Mouse (Mus musculus) cerebellum, postnatal 36 days (tissue): Measurements from ENCODE around the gene Ulk1.
"Not testable (repeated sequence)": the region's sequence is repeated elsewhere in the genome, so short reads cannot be mapped to it uniquely, and the experiment has no call there.

Experiments used
- DNase-seq, 2 experiments: peaks; one replicate each; pipeline ENCODE4 v3.0.0; 2021 to 2022; ENCODE audit warnings: mixed read lengths in 2 of 2

Gene Ulk1

GRCm38 (mm10) chr5:110804012-110804743, 5.7 kb downstream of the Ulk1 start:
- DNase-seq, result no peak

- no peak for DNase-seq
These were observed 7.1 kb downstream of the Ulk1 start for GRCm38 (mm10) chr5:110802809-110803208.

- peak; percentile 79 to 84 for DNase-seq
These were observed 7.7 kb downstream of the Ulk1 start for GRCm38 (mm10) chr5:110802186-110802585.

GRCm38 (mm10) chr5:110801036-110801624, 8.8 kb downstream of the Ulk1 start:
- DNase-seq, result no peak

- peak; percentile 40 to 41 for DNase-seq
These were observed 12.2 kb downstream of the Ulk1 start for GRCm38 (mm10) chr5:110797696-110798095.

GRCm38 (mm10) chr5:110794363-110794762, 15.5 kb downstream of the Ulk1 start:
- peak in 1 of 2 experiments; percentile 44 for DNase-seq

- DNase-seq, result peak; percentile 37 to 51
These were observed 21.2 kb downstream of the Ulk1 start for GRCm38 (mm10) chr5:110788684-110789083.

- peak; percentile 36 to 45 for DNase-seq
These were observed 23.6 kb downstream of the Ulk1 start for GRCm38 (mm10) chr5:110786081-110786835.

- DNase-seq, result no peak
These were observed 26.7 kb downstream of the Ulk1 start for GRCm38 (mm10) chr5:110783150-110783549.

- no peak for DNase-seq
These were observed 28.2 kb downstream of the Ulk1 start for GRCm38 (mm10) chr5:110781529-110782238.

GRCm38 (mm10) chr5:110780761-110781528, 29.0 kb downstream of the Ulk1 start:
- no peak for DNase-seq

- DNase-seq, result peak; percentile 95
These were observed 29.7 kb downstream of the Ulk1 start, which contains the start of gene Pus1 for GRCm38 (mm10) chr5:110779998-110780760. Gene Pus1 (minus strand): TSS chr5:110780659.

GRCm38 (mm10) chr5:110779276-110779997, 30.5 kb downstream of the Ulk1 start:
- no peak for DNase-seq

- DNase-seq, result no peak
These were observed 31.6 kb downstream of the Ulk1 start for GRCm38 (mm10) chr5:110778263-110778662.

GRCm38 (mm10) chr5:110776141-110776540, 33.8 kb downstream of the Ulk1 start:
- DNase-seq, result no peak

- no peak for DNase-seq
These were observed 35.4 kb downstream of the Ulk1 start for GRCm38 (mm10) chr5:110774511-110774910.

- DNase-seq, result not testable (repeated sequence)
These were observed 37.0 kb downstream of the Ulk1 start for GRCm38 (mm10) chr5:110772945-110773344.

GRCm38 (mm10) chr5:110770448-110771158, 39.3 kb downstream of the Ulk1 start, which contains the start of gene Ep400:
Gene Ep400 (minus strand): TSS chr5:110770717.
- peak; percentile 100 for DNase-seq

- no peak for DNase-seq
These were observed 39.9 kb downstream of the Ulk1 start for GRCm38 (mm10) chr5:110770031-110770445.

- DNase-seq, result no peak
These were observed 40.6 kb downstream of the Ulk1 start for GRCm38 (mm10) chr5:110769272-110769671.
